Mouse (Mus musculus) heart, adult 9 months (tissue): ENCODE measurements around the gene Rac3.
"Not testable (repeated sequence)": the region's sequence is repeated elsewhere in the genome, so short reads cannot be mapped to it uniquely, and the experiment has no call there.

Experiments used
- DNase-seq, 2 experiments: peaks; one replicate each; pipeline ENCODE4 v3.0.0; 2022; ENCODE audit warnings: low spot score in 2 of 2

Gene Rac3

DNA sequence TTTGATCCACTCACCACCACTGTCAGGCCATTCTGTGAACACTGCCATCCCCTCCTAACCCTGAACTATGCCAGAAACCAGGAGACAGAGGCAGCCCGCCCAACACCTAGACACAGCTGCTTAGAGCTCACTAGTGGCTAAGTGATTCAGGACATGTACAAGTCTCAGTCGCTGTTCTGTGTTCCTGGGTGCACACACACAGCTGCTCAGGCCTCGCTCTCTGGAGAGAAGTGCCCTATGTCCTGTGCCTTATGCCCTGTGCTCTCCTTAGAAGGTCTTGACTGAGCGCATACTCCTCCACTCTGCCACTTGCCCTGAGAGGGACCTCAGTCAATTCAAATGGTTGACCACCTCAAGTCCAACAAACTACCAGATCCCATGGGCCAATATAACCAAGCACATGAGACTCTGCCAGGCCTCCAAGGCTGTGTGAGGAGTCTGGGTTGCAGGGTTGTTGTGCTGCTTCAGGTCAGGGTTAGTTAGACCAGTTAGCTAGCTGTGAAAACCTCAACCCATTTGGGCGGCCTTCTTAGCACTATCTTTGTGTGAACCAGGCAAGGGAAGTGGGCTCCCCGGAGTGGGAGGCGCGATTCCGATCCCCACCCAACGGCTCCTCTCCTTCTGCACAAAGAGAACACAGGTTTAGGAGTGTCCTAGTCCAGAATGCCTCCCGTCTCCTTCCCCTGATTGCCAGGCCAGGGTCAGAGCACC is 7.4 kb downstream of the Rac3 start:
- DNase-seq: no peak

DNA sequence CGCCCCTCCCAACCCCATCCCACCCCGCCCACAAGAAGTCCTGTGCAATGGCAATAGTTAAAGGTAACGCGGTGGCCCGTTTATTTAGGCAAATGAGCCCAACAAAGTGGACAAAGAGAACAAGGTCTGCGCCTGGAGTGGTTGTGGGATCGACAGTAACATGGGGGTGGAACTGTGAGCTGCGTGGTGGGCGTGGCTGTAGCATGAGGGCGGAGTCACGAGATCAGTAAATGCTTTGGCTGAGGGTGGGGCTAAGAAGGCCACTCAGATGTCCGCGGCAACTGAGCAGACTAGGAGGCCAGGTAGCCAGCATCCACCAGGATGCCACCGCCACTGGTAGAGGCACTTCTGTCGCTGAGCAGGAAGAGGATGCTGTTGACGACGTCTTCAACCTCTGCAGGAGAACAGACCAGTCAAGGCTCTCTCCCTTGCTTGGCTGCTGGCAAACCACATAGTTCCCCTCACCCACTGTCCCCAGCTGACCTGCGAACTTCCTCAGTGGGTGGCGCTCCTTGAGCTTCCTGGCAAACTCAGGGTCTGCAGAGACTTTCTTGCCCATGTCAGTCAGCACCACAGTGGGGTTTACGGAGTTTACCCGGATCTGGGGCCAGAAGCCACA is 8.3 kb downstream of the Rac3 start:
- peak in 1 of 2 experiments; percentile 34 for DNase-seq

DNA sequence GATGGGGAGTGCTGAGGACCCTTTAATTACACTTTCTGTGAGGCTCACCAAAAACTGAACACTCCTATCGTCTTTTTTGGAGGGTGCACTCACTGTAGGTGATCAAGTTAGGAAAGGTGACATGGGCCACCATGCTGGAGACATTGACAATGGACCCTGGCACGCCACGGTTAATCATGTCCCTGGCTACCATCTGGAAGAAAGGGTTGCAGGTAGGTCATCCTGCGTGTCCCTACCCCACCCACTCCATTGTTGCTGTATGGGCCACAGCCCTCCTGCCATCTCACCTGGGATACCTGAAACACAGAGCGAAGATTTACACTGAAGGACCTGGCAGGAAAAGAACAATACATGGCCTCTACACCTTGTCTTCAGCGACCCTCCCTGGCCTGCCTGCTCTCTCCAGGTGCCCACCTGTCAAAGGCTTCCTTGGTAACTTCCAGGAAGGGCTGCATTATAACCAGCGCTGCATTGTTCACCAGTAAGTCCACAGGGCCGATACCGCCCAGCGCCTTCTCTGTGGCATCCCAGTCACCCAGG is 9.1 kb downstream of the Rac3 start:
- no peak for DNase-seq

DNA sequence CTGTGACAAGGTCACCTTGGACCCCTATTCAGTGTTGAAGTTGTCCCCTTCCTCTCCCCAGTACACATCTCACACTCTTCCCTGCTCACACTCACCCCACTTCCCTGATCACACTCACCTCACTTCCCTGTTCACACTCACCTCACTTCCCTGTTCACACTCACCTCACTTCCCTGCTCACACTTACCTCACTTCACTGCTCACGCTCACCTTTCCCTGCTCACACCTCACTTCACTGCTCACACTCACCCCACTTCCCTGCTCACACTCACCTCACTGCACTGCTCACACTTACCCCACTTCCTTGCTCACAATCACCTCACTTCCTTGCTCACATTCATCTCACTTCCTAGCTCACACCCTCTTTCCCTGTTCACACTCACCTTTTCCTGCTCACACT is 10.1 kb downstream of the Rac3 start:
- no peak for DNase-seq

DNA sequence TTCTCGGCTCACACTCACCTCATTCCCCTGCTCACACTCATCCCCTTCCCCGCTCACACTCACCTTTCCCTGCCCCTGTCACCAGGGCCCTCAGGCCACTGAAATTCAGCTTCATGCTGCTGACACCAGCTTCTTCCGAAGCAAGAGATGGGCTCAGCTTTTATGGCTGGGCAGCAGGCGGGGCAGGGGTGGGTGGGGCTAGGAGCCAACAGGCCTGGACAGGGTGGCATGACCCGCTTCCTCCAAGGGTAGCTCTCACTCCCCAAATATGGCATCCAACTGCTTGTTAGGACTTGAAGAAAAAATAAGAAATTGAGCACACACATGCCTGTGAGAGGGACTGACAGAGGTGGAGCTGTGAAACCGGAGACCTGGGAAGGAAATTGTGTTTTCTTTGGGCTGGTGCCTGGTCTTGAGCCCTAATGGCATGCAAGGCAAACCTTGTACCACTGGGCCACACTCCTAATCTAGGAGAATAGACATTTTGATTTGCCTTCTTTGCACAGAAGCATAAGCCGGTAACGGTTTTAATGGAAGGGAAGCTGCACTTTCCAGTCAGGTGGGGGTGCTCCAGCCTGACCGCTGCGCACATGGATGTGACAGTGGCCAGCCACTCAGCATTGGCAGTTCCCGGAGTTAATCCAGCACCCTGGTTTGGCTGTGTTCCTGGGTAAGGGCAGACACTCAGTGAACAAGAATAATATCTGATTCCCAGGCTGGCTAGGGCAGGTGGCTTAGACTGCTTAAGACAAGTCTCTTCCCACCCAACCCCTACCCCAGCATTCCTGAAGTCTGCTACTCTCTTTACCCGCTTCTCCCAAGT is 10.8 kb downstream of the Rac3 start, which contains the start of gene Cbr2:
Gene Cbr2 (minus strand): TSS at position 257 of the 823 bp plus-strand sequence.
- DNase-seq: peak in 1 of 2 experiments; percentile 60

DNA sequence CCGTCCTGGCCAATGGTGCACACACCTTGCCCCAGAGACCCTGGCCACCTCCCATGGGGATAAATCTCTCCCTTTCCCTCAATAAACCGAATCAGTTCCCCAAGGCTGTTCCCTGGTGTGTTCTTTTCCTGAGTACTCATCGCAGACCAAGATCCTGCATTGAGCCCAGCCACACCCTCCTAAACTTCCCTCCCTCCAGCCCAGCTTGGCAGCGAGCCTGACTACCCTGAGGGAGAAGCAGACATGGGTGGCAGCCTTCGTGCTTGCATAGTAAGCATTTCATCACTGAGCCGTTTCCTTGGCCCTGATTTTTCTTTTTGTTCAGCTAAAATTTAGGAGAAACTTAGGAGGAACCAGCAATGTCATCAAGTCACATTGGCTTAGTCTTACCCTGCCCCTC is 12.3 kb downstream of the Rac3 start:
- peak; percentile 41 to 66 for DNase-seq

DNA sequence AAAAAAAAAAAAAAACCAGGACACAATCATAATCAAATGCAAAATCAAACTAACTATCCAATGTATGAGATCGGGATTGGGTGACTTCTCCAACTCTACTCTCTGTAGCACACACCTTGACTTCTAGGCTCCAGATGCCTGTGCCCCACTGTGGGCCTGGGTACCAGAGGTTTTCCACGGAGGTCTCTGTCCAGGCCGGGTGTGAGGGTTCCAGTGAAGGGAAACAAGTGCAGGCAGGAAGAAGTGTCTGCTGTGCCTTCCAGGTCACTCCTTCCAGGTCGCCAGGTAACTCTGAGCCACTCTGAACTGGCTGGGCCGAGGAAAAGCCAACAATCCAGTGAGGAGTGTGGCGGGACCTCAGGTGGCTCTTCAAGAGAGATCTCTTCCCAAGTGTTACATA is 15.2 kb downstream of the Rac3 start:
- no peak for DNase-seq

DNA sequence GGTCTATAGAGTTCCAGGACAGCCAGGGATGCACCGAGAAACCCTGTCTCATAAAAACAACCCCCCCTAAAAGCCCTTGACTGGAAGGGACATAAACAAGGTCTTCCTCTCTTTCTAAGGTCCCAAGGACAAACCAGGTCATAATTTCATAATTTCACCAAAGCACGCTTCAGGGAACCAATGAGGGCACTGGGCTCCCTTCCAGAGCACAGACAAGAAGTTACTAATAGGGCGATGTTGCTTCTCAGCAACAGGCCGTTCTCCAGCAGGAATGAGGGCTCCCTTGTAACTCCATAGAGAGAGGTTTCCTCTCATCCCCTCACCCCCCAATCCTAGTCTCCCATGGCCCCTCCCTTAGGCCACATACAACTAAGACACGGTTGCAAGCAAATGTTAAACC is 19.7 kb downstream of the Rac3 start:
- DNase-seq: no peak

DNA sequence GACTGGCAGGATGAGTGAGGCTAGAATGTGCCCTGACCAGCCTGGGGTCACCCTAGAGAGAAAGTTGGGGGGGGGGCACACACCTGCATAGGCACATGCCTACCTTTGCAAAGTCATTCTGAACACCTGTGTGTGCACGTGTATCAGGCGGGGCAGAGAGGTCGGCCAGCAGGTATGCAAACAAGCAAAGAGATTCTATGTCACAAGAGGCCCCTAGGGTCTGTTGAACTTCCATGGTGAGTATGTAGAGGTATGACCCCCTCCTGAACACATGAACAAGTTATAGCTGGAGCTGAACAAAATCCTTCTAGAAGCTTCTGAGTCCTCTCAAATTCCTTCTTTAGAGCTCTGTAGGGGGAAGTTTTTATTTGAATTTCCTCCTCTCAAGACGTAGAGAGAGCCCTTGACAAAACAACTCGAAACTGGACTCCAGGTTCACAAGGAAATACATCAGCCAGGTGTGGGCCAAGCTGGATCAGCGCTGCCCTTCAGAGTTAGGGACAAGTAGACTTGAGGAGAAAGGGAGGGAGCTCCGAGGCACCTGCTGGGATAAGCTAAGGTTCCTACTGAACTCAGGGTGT is 22.9 kb downstream of the Rac3 start:
- DNase-seq: no peak

DNA sequence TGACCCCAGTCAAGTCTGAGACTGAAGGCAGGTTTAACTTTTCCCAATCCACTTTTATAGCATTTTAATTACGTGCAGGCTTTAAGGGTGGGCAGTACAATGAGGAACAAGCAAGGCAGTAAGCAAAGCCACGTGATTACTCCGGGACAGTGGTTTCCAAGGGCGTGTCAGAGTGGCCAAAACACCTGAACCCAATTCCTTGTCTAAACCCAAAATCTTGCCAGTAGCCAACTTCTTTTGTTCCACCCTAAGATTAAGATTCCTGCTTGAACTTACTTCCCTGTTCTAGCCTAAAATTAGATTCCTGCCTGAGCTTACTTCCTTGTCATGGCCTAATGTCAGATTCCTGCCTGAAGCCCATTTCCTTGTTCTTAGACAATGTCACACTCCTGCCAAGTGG is 26.7 kb downstream of the Rac3 start:
- DNase-seq: peak; percentile 28 to 68

DNA sequence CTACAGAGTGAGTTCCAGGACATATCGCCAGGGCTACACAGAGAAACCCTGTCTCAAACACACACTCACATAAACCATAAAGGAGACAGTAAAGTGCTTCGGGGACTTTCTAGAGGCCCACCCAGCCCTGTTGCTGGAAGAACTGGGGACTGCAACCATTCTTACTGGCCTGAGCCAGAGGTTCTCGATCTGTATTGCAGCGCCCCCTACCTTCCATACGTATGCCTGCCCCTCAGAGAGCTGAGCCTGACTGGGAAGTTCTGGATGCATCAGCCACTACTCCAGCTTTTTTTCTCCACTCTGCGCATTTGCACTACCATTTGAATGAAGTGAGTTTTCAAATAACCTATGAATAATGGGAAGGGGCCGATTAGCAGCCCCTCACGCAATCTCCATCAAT is 28.2 kb downstream of the Rac3 start:
- peak in 1 of 2 experiments; percentile 39 for DNase-seq

DNA sequence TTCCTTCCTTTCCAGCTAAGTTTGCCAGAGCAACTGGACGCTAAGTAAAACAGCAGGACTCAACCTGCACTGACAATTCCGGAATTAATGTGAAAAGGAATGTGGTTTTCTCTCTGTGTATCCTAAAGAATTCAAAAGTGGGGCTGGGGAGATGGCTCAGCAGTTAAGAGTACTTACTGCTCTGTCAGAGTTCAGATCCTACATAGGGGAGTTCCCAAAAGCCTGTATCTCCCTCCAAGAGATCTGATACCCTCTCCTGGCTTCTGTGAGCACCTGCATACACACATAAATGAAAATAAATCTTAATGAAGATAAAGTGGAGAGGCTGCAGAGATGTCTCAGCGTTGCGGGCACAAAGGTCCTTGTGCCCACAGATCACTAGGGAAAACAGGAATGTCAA is 30.3 kb downstream of the Rac3 start:
- no peak for DNase-seq

DNA sequence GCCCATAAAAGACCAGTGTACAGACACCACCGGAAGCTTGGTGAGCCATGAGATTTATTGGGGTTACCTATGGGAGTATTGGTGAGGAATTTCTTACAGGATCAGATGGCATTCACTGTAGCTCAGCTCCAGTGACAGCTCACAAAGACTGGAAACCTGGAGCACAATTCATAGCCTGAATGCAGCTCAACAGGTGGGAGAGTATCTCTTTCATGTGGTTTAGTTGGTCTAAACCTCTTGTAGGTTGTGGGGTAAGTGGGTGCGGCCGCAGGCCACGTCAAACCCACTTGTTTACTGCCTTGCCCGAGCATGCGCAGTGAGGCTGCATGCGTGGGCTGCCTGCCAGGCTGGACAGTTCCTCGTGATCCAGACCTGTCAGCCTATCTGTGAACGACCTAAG is 39.0 kb downstream of the Rac3 start:
- no peak for DNase-seq

DNA sequence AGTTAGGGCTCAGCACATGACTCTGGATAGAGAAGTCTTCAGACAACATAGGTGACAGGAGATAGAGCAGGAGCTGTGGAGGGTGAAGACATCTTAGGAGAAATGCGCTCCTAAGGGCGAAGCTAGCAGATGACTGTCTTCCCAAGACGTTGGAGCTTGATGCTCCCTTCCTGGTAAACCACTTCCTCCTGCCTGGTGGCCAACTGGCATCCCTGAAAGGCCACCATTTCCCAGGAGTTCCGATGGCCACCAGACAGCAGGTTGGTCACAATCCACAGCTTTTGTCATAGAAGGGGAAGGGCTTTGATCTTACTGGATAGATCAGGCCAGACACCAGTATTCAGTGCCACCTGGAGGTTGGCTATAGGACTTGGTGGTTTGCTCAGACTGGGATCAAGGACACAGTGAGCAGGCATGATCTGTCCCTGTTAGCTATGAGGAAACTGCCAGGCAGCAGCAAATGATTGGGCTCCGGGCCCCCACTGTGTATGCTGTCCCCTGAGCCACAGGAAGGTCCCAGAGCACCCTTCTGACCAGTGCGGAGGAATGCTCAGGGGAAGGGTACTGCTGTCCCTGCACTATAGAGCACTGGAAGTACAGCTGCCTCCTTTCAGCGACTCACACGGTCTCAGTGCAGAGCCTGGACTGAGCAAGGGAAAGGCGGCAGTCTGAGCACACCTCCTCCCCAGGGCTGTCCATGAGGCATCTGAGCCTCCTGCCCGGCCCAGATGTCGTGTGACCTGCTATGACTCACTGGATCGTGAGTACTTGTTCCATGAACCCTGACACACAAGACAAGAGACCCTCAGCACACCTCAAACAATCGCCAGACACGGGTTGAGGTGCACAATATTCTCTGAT is 40.8 kb downstream of the Rac3 start:
- no peak for DNase-seq

DNA sequence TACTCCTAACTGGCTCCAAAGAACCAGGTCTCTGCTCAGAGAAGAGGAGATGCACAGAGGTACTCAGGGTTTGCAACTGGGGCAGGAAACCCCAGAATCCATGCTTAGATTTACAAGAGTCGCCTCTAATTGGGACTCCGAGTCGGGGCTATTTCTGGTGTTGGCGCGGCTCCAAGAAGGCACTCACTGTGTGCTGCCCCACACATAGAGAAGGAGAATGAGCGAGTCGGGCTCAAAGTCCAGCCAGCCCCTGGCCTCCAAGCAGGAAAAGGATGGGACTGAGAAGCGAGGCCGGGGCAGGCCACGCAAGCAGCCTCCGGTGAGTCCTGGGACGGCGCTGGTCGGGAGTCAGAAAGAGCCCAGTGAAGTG is 41.4 kb downstream of the Rac3 start, which contains the start of gene Hmga1b:
Gene Hmga1b (plus strand): TSS at position 123 of the 370 bp plus-strand sequence.
- not testable (repeated sequence) for DNase-seq

DNA sequence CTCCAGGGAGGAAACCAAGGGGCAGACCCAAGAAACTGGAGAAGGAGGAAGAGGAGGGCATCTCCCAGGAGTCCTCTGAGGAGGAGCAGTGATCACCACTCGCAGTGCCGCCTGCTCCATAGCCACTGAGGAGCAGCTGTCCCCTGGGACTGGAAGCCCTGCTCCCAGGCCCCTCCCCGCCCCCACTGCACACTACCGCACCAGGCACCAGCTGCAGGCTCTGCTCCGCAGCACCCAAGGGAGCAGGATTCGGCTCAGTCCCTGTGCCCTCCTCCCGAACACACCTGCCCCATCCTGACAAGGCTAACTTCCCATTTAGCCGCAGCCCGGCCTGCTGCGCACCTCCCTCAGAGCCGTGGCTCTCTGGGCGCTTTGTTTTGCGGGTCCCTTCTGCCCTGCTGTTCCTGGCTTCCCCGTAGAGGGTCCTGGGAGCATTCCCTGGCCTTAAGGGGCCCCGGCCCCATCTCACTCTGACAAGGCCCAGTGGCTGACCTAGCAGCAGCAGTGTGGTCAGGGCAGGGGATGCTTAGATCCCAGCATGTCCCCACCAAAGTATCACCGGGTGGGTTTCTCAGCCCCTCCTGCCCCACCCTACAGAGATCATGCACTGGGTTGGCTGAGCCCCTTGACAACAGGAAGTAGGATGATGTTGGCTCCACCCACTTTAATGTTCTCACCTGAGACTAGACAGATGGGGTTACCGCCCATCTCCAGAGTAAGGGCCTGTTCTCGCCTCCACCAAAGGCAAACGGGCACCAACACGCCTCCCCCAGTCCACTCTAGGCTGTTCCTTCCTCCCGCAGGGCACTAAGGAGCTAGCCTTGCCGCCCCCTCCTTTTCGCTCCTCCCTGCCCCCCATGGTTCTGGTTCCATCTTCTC is 42.1 kb downstream of the Rac3 start:
- DNase-seq: not testable (repeated sequence)

DNA sequence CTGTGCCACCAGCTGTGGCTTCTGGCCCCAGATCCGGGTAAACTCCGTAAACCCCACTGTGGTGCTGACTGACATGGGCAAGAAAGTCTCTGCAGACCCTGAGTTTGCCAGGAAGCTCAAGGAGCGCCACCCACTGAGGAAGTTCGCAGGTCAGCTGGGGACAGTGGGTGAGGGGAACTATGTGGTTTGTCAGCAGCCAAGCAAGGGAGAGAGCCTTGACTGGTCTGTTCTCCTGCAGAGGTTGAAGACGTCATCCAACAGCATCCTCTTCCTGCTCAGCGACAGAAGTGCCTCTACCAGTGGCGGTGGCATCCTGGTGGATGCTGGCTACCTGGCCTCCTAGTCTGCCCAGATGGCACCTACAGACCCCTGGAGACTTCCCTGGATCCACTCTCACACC is 45.8 kb downstream of the Rac3 start:
- not testable (repeated sequence) for DNase-seq

DNA sequence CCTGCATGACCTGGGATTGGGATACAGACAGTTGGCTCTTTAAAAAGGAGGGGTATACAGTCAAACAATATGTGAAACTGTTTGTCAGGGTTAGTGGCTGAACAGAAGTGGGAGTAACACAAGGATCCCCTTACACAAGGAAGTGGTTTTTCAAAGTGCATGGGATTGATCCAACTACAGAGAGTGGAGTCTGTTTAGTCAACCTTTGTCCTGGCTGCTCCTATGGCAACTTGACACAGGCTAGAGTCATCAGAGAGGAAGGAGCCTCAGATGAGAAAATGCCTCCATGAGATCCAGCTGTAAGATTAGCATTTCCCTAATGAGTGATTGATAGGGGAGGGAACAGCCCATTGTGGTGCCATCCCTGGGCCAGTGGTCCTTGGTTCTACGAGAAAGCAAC is 46.9 kb downstream of the Rac3 start:
- DNase-seq: no peak

DNA sequence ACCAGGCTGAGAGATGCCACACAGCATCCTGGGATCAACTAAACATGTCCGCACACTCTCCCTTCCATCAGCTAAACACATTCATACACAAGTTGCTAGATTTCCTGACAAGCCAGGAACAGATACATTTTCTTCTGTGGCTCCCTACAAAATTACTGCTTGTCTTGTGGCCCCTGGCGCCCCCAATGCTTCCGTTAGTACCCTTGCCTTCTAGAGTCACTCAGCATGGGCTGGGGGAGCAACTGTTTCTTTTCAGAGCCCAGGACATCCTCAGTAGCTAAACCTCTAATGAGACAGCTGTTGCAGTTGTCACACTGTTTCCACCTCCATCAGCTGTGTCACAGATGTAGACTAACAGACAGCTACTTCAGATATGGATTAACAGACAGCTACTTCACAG is 51.5 kb downstream of the Rac3 start:
- DNase-seq: no peak
